Mouse (Mus musculus): ENCODE results near the gene Dagla. TPM values are rescaled to one million over a fixed set of nuclear protein-coding genes. Genes with fewer than 3 reads are reported as not detected.
A peak's percentile ranks its signal among the peaks of the same experiment; 100 is the strongest.

Dagla gene
- polyA plus RNA-seq, 1 experiment, result 1.8 TPM

GRCm38 (mm10) chr19:10340661-10341060, 36.0 kb upstream of the Dagla start:
- TF ChIP-seq CTCF (IDR thresholded peaks at IDR 0.05; ENCODE audit: control insufficient read depth, insufficient read depth, insufficient replicate concordance, low read depth, low read length) (no peak), POLR2A (IDR thresholded peaks at IDR 0.05; ENCODE audit: control insufficient read depth, low read depth, low read length) (no peak)
- no peaks in the 10 kb centered on the region for H3K36me3 ChIP-seq (ENCODE audit: control insufficient read depth, insufficient read depth, low read length)
- H3K4me1 ChIP-seq (ENCODE audit: control insufficient read depth, insufficient read depth, low read length), result peaks cover 6% of the 10 kb centered on the region; the same call in 1 of the 2 replicates
- H3K4me3 ChIP-seq (ENCODE audit: control insufficient read depth, low read depth, low read length), result no peak overlapping the region
- no peak overlapping the region for H3K27ac ChIP-seq (ENCODE audit: control insufficient read depth, insufficient read depth, low read depth, low read length)
- no peaks in the 10 kb centered on the region for H3K27me3 ChIP-seq (ENCODE audit: control insufficient read depth, insufficient read depth, low read length)

GRCm38 (mm10) chr19:10339271-10339670, 34.6 kb upstream of the Dagla start:
- Histone ChIP-seq H3K4me3 (ENCODE audit: control insufficient read depth, low read depth, low read length) (no peak overlapping the region), H3K4me1 (ENCODE audit: control insufficient read depth, insufficient read depth, low read length) (peaks cover 6% of the 10 kb centered on the region; the same call in 1 of the 2 replicates), H3K27me3 (ENCODE audit: control insufficient read depth, insufficient read depth, low read length) (no peaks in the 10 kb centered on the region), H3K27ac (ENCODE audit: control insufficient read depth, insufficient read depth, low read depth, low read length) (no peak overlapping the region), H3K36me3 (ENCODE audit: control insufficient read depth, insufficient read depth, low read length) (no peaks in the 10 kb centered on the region)
- TF ChIP-seq CTCF (IDR thresholded peaks at IDR 0.05; ENCODE audit: control insufficient read depth, insufficient read depth, insufficient replicate concordance, low read depth, low read length) (no peak), POLR2A (IDR thresholded peaks at IDR 0.05; ENCODE audit: control insufficient read depth, low read depth, low read length) (no peak)

GRCm38 (mm10) chr19:10338724-10339123, 34.0 kb upstream of the Dagla start:
- Histone ChIP-seq H3K27me3 (ENCODE audit: control insufficient read depth, insufficient read depth, low read length) (no peaks in the 10 kb centered on the region), H3K27ac (ENCODE audit: control insufficient read depth, insufficient read depth, low read depth, low read length) (no peak overlapping the region), H3K36me3 (ENCODE audit: control insufficient read depth, insufficient read depth, low read length) (no peaks in the 10 kb centered on the region), H3K4me1 (ENCODE audit: control insufficient read depth, insufficient read depth, low read length) (peaks cover 6% of the 10 kb centered on the region; the same call in 1 of the 2 replicates), H3K4me3 (ENCODE audit: control insufficient read depth, low read depth, low read length) (no peak overlapping the region)
- TF ChIP-seq CTCF (IDR thresholded peaks at IDR 0.05; ENCODE audit: control insufficient read depth, insufficient read depth, insufficient replicate concordance, low read depth, low read length) (no peak), POLR2A (IDR thresholded peaks at IDR 0.05; ENCODE audit: control insufficient read depth, low read depth, low read length) (no peak)

- H3K4me3 ChIP-seq (ENCODE audit: control insufficient read depth, low read depth, low read length), result no peak overlapping the region
- no peaks in the 10 kb centered on the region for H3K27me3 ChIP-seq (ENCODE audit: control insufficient read depth, insufficient read depth, low read length)
- no peak overlapping the region for H3K27ac ChIP-seq (ENCODE audit: control insufficient read depth, insufficient read depth, low read depth, low read length)
- no peaks in the 10 kb centered on the region for H3K36me3 ChIP-seq (ENCODE audit: control insufficient read depth, insufficient read depth, low read length)
- H3K4me1 ChIP-seq (ENCODE audit: control insufficient read depth, insufficient read depth, low read length), result no peaks in the 10 kb centered on the region
- no peak for TF ChIP-seq POLR2A (IDR thresholded peaks at IDR 0.05; ENCODE audit: control insufficient read depth, low read depth, low read length)
- no peak for TF ChIP-seq CTCF (IDR thresholded peaks at IDR 0.05; ENCODE audit: control insufficient read depth, insufficient read depth, insufficient replicate concordance, low read depth, low read length)
Observed at GRCm38 (mm10) chr19:10334467-10334866, 29.8 kb upstream of the Dagla start.

GRCm38 (mm10) chr19:10333545-10334252, 29.0 kb upstream of the Dagla start:
- Histone ChIP-seq H3K27me3 (ENCODE audit: control insufficient read depth, insufficient read depth, low read length) (no peaks in the 10 kb centered on the region), H3K4me1 (ENCODE audit: control insufficient read depth, insufficient read depth, low read length) (no peaks in the 10 kb centered on the region), H3K4me3 (ENCODE audit: control insufficient read depth, low read depth, low read length) (no peak overlapping the region), H3K36me3 (ENCODE audit: control insufficient read depth, insufficient read depth, low read length) (no peaks in the 10 kb centered on the region), H3K27ac (ENCODE audit: control insufficient read depth, insufficient read depth, low read depth, low read length) (no peak overlapping the region)
- peak; percentile 92 for TF ChIP-seq CTCF (IDR thresholded peaks at IDR 0.05; ENCODE audit: control insufficient read depth, insufficient read depth, insufficient replicate concordance, low read depth, low read length)
- no peak for TF ChIP-seq POLR2A (IDR thresholded peaks at IDR 0.05; ENCODE audit: control insufficient read depth, low read depth, low read length)

GRCm38 (mm10) chr19:10331706-10332105, 27.0 kb upstream of the Dagla start:
- Histone ChIP-seq H3K27ac (ENCODE audit: control insufficient read depth, insufficient read depth, low read depth, low read length) (no peak overlapping the region), H3K36me3 (ENCODE audit: control insufficient read depth, insufficient read depth, low read length) (no peaks in the 10 kb centered on the region)
- TF ChIP-seq POLR2A (IDR thresholded peaks at IDR 0.05; ENCODE audit: control insufficient read depth, low read depth, low read length) (no peak), CTCF (IDR thresholded peaks at IDR 0.05; ENCODE audit: control insufficient read depth, insufficient read depth, insufficient replicate concordance, low read depth, low read length) (no peak)

GRCm38 (mm10) chr19:10329033-10329432, 24.4 kb upstream of the Dagla start:
- no peaks in the 10 kb centered on the region for H3K27me3 ChIP-seq (ENCODE audit: control insufficient read depth, insufficient read depth, low read length)
- H3K4me1 ChIP-seq (ENCODE audit: control insufficient read depth, insufficient read depth, low read length), result no peaks in the 10 kb centered on the region

More at GRCm38 (mm10) chr19:10331706-10332105, 27.0 kb upstream of the Dagla start:
- Histone ChIP-seq H3K27me3 (ENCODE audit: control insufficient read depth, insufficient read depth, low read length) (no peaks in the 10 kb centered on the region), H3K4me3 (ENCODE audit: control insufficient read depth, low read depth, low read length) (no peak overlapping the region), H3K4me1 (ENCODE audit: control insufficient read depth, insufficient read depth, low read length) (no peaks in the 10 kb centered on the region)

More at GRCm38 (mm10) chr19:10329033-10329432, 24.4 kb upstream of the Dagla start:
- H3K4me3 ChIP-seq (ENCODE audit: control insufficient read depth, low read depth, low read length), result no peak overlapping the region
- TF ChIP-seq POLR2A (IDR thresholded peaks at IDR 0.05; ENCODE audit: control insufficient read depth, low read depth, low read length) (no peak), CTCF (IDR thresholded peaks at IDR 0.05; ENCODE audit: control insufficient read depth, insufficient read depth, insufficient replicate concordance, low read depth, low read length) (no peak)
- no peak overlapping the region for H3K27ac ChIP-seq (ENCODE audit: control insufficient read depth, insufficient read depth, low read depth, low read length)
- H3K36me3 ChIP-seq (ENCODE audit: control insufficient read depth, insufficient read depth, low read length), result no peaks in the 10 kb centered on the region

All from testis, adult 2 months (tissue).